Mouse (Mus musculus) brain, adult 10 weeks (tissue): ENCODE measurements around the gene Plekhf1. TPM values are rescaled to one million over a fixed set of nuclear protein-coding genes. Genes with fewer than 3 reads are reported as not detected.

Experiments
- polyA plus RNA-seq: library from polyadenylated mRNA; stranded (reverse); fragments of 350-450 nt; fragmentation: Illumina TruSeq; extraction: RNeasy Lipid Tissue Mini Kit (QIAGEN cat#74804); gene quantifications from one replicate; pipeline ENCODE4 v1.2.3, GENCODE M21; 2015; ENCODE audit warnings: low read depth, low replicate concordance

The Plekhf1 gene
- polyA plus RNA-seq: 2.8 TPM

GRCm38 (mm10) chr7:38227900-38228298 lies at the start of gene Plekhf1:
Gene Plekhf1, minus strand, starts transcription at chr7:38228016.

GRCm38 (mm10) chr7:38270703-38271510 lies 43.1 kb upstream of the Plekhf1 start, which contains the start of gene Pop4:
Gene Pop4, minus strand, starts transcription at chr7:38271423.

GRCm38 (mm10) chr7:38182962-38183687 lies 44.7 kb downstream of the Plekhf1 start, which contains the start of gene 1600014C10Rik:
Gene 1600014C10Rik, plus strand, starts transcription at chr7:38183217.

Other genes starting within 250 kb of the Plekhf1 start
- 47.2 TPM for gene Uri1, start 204.5 kb downstream of the Plekhf1 start, polyA plus RNA-seq
- gene Ccne1, start 120.5 kb downstream of the Plekhf1 start, polyA plus RNA-seq: 19.6 TPM
- 20.7 TPM for gene 1600014C10Rik, start 44.8 kb downstream of the Plekhf1 start, polyA plus RNA-seq
- gene Pop4, start 43.4 kb upstream of the Plekhf1 start, polyA plus RNA-seq: 30.4 TPM